Mouse (Mus musculus): ENCODE data around the gene Plau. TPM values are rescaled to one million over a fixed set of nuclear protein-coding genes. Genes with fewer than 3 reads are reported as not detected.

Plau gene
- polyA plus RNA-seq, 1 experiment from 2014 or later, result 0.88 TPM

DNA sequence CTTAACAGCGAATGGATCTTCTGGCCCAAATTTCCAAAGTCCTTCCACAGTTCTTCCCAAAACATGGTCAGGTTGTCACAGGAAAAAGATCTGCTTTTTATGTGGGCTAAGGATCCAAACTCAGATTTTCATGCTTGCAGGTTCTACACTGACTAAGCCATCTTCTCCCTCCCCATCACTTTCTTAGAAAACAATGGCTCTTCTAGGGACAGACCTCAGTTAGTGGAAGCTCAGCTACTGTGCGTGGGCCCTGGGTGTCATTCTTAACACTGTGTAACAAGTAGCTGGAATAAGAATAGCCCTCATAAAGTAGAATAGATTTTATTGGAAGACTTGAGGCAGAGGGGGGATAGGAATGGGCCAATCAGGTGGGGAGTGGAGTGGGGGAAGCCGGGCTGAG, 21.0 kb upstream of the Plau start:
- no peaks in the 10 kb centered on the region for H3K4me1 ChIP-seq (replicated peaks; ENCODE audit: control insufficient read depth, insufficient read depth, low read length)
- ATAC-seq (replicated peaks; ENCODE audit: low FRiP score), result no peak

GRCm38 (mm10) chr14:20824517-20824916, 11.9 kb upstream of the Plau start:
- H3K4me1 ChIP-seq (replicated peaks; ENCODE audit: control insufficient read depth, insufficient read depth, low read length), result no peaks in the 10 kb centered on the region
- no peaks in the 10 kb centered on the region for H3K9me3 ChIP-seq (ENCODE audit: control insufficient read depth, low read length)
- DNase-seq (ENCODE audit: low spot score), result no peak
- ATAC-seq (replicated peaks; ENCODE audit: low FRiP score), result no peak
- H3K27ac ChIP-seq (ENCODE audit: low read depth, low read length), result no peak overlapping the region
- H3K27me3 ChIP-seq (replicated peaks; ENCODE audit: control insufficient read depth, insufficient read depth, low read length), result no peaks in the 10 kb centered on the region
- H3K4me2 ChIP-seq, result no peak overlapping the region
- no peaks in the 10 kb centered on the region for H3K36me3 ChIP-seq (ENCODE audit: control insufficient read depth, insufficient read depth, low read length)
- H3K9ac ChIP-seq (ENCODE audit: low read depth, low read length), result no peak overlapping the region
- H3K4me3 ChIP-seq (ENCODE audit: low read depth, low read length), result no peak overlapping the region
- 83% methylated on average over 1 of the region's 1 CpGs for WGBS

More for the DNA sequence above, 21.0 kb upstream of the Plau start:
- 84% methylated on average over 3 of the region's 3 CpGs for WGBS
- Histone ChIP-seq H3K27me3 (replicated peaks; ENCODE audit: control insufficient read depth, insufficient read depth, low read length) (no peaks in the 10 kb centered on the region), H3K27ac (ENCODE audit: low read depth, low read length) (no peak overlapping the region), H3K4me2 (no peak overlapping the region), H3K4me3 (ENCODE audit: low read depth, low read length) (no peak overlapping the region), H3K9me3 (ENCODE audit: control insufficient read depth, low read length) (no peaks in the 10 kb centered on the region), H3K9ac (ENCODE audit: low read depth, low read length) (no peak overlapping the region), H3K36me3 (ENCODE audit: control insufficient read depth, insufficient read depth, low read length) (no peaks in the 10 kb centered on the region)
- DNase-seq (ENCODE audit: low spot score), result no peak

GRCm38 (mm10) chr14:20825516-20825915, 10.9 kb upstream of the Plau start:
- H3K36me3 ChIP-seq (ENCODE audit: control insufficient read depth, insufficient read depth, low read length), result no peaks in the 10 kb centered on the region
- no peak overlapping the region for H3K4me2 ChIP-seq
- ATAC-seq (replicated peaks; ENCODE audit: low FRiP score) (no peak), DNase-seq (ENCODE audit: low spot score) (no peak)
- H3K4me3 ChIP-seq (ENCODE audit: low read depth, low read length), result no peak overlapping the region
- no peaks in the 10 kb centered on the region for H3K4me1 ChIP-seq (replicated peaks; ENCODE audit: control insufficient read depth, insufficient read depth, low read length)
- WGBS, result 89% methylated on average over 2 of the region's 2 CpGs
- H3K9ac ChIP-seq (ENCODE audit: low read depth, low read length), result no peak overlapping the region
- H3K27ac ChIP-seq (ENCODE audit: low read depth, low read length), result no peak overlapping the region
- H3K27me3 ChIP-seq (replicated peaks; ENCODE audit: control insufficient read depth, insufficient read depth, low read length), result no peaks in the 10 kb centered on the region
- no peaks in the 10 kb centered on the region for H3K9me3 ChIP-seq (ENCODE audit: control insufficient read depth, low read length)

DNA sequence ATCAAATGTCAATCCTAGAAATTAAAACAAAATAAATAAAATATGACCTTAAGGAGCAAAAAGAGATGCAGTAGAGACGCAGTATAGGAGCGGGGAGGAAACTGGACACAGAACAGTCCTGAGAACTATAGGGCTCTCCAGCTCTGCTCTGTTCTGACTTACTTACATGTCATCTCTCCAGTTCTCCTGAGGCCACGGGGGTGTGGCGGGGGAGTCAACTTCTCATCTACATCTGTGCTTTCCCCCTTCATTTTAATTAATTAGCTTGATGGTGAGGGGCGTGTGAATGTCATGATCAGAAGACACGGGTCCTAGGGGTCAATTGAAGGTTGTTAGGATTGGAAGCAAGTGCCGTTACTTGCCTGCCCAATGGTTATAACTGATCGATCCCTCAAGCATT, 9.4 kb upstream of the Plau start:
- WGBS, result 78% methylated on average over 8 of the region's 8 CpGs
- no peaks in the 10 kb centered on the region for H3K4me1 ChIP-seq (replicated peaks; ENCODE audit: control insufficient read depth, insufficient read depth, low read length)
- H3K9ac ChIP-seq (ENCODE audit: low read depth, low read length), result no peak overlapping the region
- H3K27ac ChIP-seq (ENCODE audit: low read depth, low read length), result no peak overlapping the region
- H3K36me3 ChIP-seq (ENCODE audit: control insufficient read depth, insufficient read depth, low read length), result no peaks in the 10 kb centered on the region
- DNase-seq (ENCODE audit: low spot score), result no peak
- ATAC-seq (replicated peaks; ENCODE audit: low FRiP score), result no peak
- H3K4me2 ChIP-seq, result no peak overlapping the region
- H3K27me3 ChIP-seq (replicated peaks; ENCODE audit: control insufficient read depth, insufficient read depth, low read length), result no peaks in the 10 kb centered on the region
- H3K4me3 ChIP-seq (ENCODE audit: low read depth, low read length), result no peak overlapping the region
- no peaks in the 10 kb centered on the region for H3K9me3 ChIP-seq (ENCODE audit: control insufficient read depth, low read length)

DNA sequence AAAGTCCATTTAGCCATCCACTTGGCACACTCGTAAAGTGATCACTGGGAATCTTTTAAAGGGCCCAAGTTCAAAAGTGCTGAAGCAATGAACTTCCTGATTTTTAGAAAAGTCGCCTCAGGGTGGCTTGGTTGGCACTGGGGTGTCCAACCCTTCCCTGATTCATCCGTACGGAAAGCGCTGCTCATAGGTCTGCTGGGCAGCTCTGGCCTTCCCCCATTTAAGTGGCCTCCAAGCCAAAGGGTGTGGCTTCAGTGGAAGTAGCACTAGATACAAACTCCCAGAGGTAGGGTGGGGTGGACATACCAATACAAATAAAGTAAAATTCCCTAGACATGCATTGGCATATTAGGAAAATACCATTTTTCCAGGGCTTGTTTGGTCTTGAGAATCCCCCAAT, 9.0 kb upstream of the Plau start:
- Histone ChIP-seq H3K27me3 (replicated peaks; ENCODE audit: control insufficient read depth, insufficient read depth, low read length) (no peaks in the 10 kb centered on the region), H3K4me2 (no peak overlapping the region), H3K4me1 (replicated peaks; ENCODE audit: control insufficient read depth, insufficient read depth, low read length) (no peaks in the 10 kb centered on the region), H3K4me3 (ENCODE audit: low read depth, low read length) (no peak overlapping the region), H3K9ac (ENCODE audit: low read depth, low read length) (no peak overlapping the region), H3K9me3 (ENCODE audit: control insufficient read depth, low read length) (no peaks in the 10 kb centered on the region), H3K36me3 (ENCODE audit: control insufficient read depth, insufficient read depth, low read length) (no peaks in the 10 kb centered on the region), H3K27ac (ENCODE audit: low read depth, low read length) (no peak overlapping the region)
- DNase-seq (ENCODE audit: low spot score) (no peak), ATAC-seq (replicated peaks; ENCODE audit: low FRiP score) (no peak)
- 78% methylated on average over 5 of the region's 5 CpGs for WGBS

GRCm38 (mm10) chr14:20828524-20828923, 7.9 kb upstream of the Plau start:
- Histone ChIP-seq H3K27ac (ENCODE audit: low read depth, low read length) (no peak overlapping the region), H3K9me3 (ENCODE audit: control insufficient read depth, low read length) (no peaks in the 10 kb centered on the region)
- 91% methylated on average over 3 of the region's 3 CpGs for WGBS

GRCm38 (mm10) chr14:20829523-20830366, 6.7 kb upstream of the Plau start:
- no peak overlapping the region for H3K27ac ChIP-seq (ENCODE audit: low read depth, low read length)
- H3K9ac ChIP-seq (ENCODE audit: low read depth, low read length), result no peak overlapping the region
- DNase-seq (ENCODE audit: low spot score) (no peak), ATAC-seq (replicated peaks; ENCODE audit: low FRiP score) (no peak)
- H3K9me3 ChIP-seq (ENCODE audit: control insufficient read depth, low read length), result no peaks in the 10 kb centered on the region
- no peaks in the 10 kb centered on the region for H3K4me1 ChIP-seq (replicated peaks; ENCODE audit: control insufficient read depth, insufficient read depth, low read length)
- H3K4me2 ChIP-seq, result peak overlapping the region; percentile 24; the same call in 1 of the 2 replicates
- 57% methylated on average over 12 of the region's 12 CpGs for WGBS
- H3K36me3 ChIP-seq (ENCODE audit: control insufficient read depth, insufficient read depth, low read length), result no peaks in the 10 kb centered on the region
- no peak overlapping the region for H3K4me3 ChIP-seq (ENCODE audit: low read depth, low read length)
- H3K27me3 ChIP-seq (replicated peaks; ENCODE audit: control insufficient read depth, insufficient read depth, low read length), result no peaks in the 10 kb centered on the region

More at GRCm38 (mm10) chr14:20828524-20828923, 7.9 kb upstream of the Plau start:
- Histone ChIP-seq H3K9ac (ENCODE audit: low read depth, low read length) (no peak overlapping the region), H3K36me3 (ENCODE audit: control insufficient read depth, insufficient read depth, low read length) (no peaks in the 10 kb centered on the region), H3K4me1 (replicated peaks; ENCODE audit: control insufficient read depth, insufficient read depth, low read length) (no peaks in the 10 kb centered on the region), H3K4me3 (ENCODE audit: low read depth, low read length) (no peak overlapping the region), H3K27me3 (replicated peaks; ENCODE audit: control insufficient read depth, insufficient read depth, low read length) (no peaks in the 10 kb centered on the region), H3K4me2 (no peak overlapping the region)
- no peak for ATAC-seq (replicated peaks; ENCODE audit: low FRiP score)
- DNase-seq (ENCODE audit: low spot score), result no peak

GRCm38 (mm10) chr14:20831141-20831910, 5.1 kb upstream of the Plau start:
- ATAC-seq (replicated peaks; ENCODE audit: low FRiP score) (no peak), DNase-seq (ENCODE audit: low spot score) (no peak)
- Histone ChIP-seq H3K9ac (ENCODE audit: low read depth, low read length) (no peak overlapping the region), H3K4me2 (no peak overlapping the region), H3K27ac (ENCODE audit: low read depth, low read length) (no peak overlapping the region), H3K4me1 (replicated peaks; ENCODE audit: control insufficient read depth, insufficient read depth, low read length) (peaks cover 3% of the 10 kb centered on the region; the same call in 1 of the 2 replicates), H3K9me3 (ENCODE audit: control insufficient read depth, low read length) (no peaks in the 10 kb centered on the region), H3K27me3 (replicated peaks; ENCODE audit: control insufficient read depth, insufficient read depth, low read length) (no peaks in the 10 kb centered on the region), H3K36me3 (ENCODE audit: control insufficient read depth, insufficient read depth, low read length) (no peaks in the 10 kb centered on the region), H3K4me3 (ENCODE audit: low read depth, low read length) (no peak overlapping the region)
- 71% methylated on average over 9 of the region's 9 CpGs for WGBS
